Mouse (Mus musculus) lung, postnatal 0 days (tissue): Measurements from ENCODE around the gene BC048562. TPM values are rescaled to one million over a fixed set of nuclear protein-coding genes. Genes with fewer than 3 reads are reported as not detected.

Source experiments
- ATAC-seq: fragments of 200-750 bp; cut with Nextera tagmentation; 2 replicates; pipeline ENCODE4 v1.8.0; 2017; ENCODE audit warnings: moderate library complexity
- DNase-seq: peaks from one replicate; pipeline ENCODE4 v3.0.0-alpha.2; 2016; ENCODE audit warnings: low spot score
- H3K27ac ChIP-seq: fragments of 300-500 bp; sonication (generic); 2 replicates; pipeline ENCODE4 v1.5.1; 2014; ENCODE audit warnings: antibody characterized with exemption, mild to moderate bottlenecking, low read length, mixed read lengths
- H3K27me3 ChIP-seq: fragments of 300-500 bp; sonication (generic); replicated peaks from 2 replicates; pipeline ENCODE4 v1.6.1; 2014; ENCODE audit warnings: low read length, mixed read lengths; ENCODE audit not compliant: insufficient read depth
- H3K36me3 ChIP-seq: fragments of 300-500 bp; sonication (generic); 2 replicates; pipeline ENCODE4 v1.6.1; 2014; ENCODE audit warnings: low read length, mixed read lengths; ENCODE audit not compliant: insufficient read depth
- H3K4me1 ChIP-seq: fragments of 300-500 bp; sonication (generic); 2 replicates; pipeline ENCODE4 v1.6.1; 2014; ENCODE audit warnings: antibody characterized with exemption, low read depth, low read length, mixed read lengths; ENCODE audit not compliant: insufficient read depth
- H3K4me2 ChIP-seq: fragments of 300-500 bp; sonication (generic); replicated peaks from 2 replicates; pipeline ENCODE4 v1.6.1; 2014; ENCODE audit warnings: low read depth, mild to moderate bottlenecking, low read length, moderate library complexity, mixed read lengths
- H3K4me3 ChIP-seq: fragments of 300-500 bp; sonication (generic); 2 replicates; pipeline ENCODE4 v1.5.1; 2014; ENCODE audit warnings: low read depth, low read length
- H3K9ac ChIP-seq: fragments of 300-500 bp; sonication (generic); replicated peaks from 2 replicates; pipeline ENCODE4 v1.6.1; 2014; ENCODE audit warnings: low read depth, mild to moderate bottlenecking
- H3K9me3 ChIP-seq: fragments of 300-500 bp; sonication (generic); 2 replicates; pipeline ENCODE4 v1.6.1; 2016; ENCODE audit warnings: low read length, mixed read lengths
- CTCF ChIP-seq: IDR thresholded peaks from 2 replicates; pipeline ENCODE4 v1.5.1; 2016; ENCODE audit warnings: antibody characterized with exemption, mild to moderate bottlenecking
- EP300 ChIP-seq: IDR thresholded peaks from 2 replicates; pipeline ENCODE4 v1.6.1; 2016; ENCODE audit warnings: antibody characterized with exemption, mild to moderate bottlenecking, control low read depth
- WGBS: fragments of 180-500 bp; shearing (Covaris S2); extraction: QIAGEN DNeasy Blood & Tissue Kit; methylation state at CpG from one replicate; pipeline ENCODE4 v1.1.7; 2014; 5-methylcytosine and 5-hydroxymethylcytosine counted together
- polyA plus RNA-seq: library from polyadenylated mRNA; unstranded; fragments of >200 nt; fragmentation: Nextera tagmentation; extraction: Ambion mirVana; gene quantifications from 2 replicates; pipeline ENCODE4 v1.2.1, GENCODE M21; 2015

BC048562 gene
- polyA plus RNA-seq, 1 experiment from 2014 or later: not detected

- Histone ChIP-seq H3K4me2 (peak overlapping the region; percentile 79), H3K9ac (peak overlapping the region; percentile 78), H3K27ac (peak overlapping the region; percentile 91), H3K27me3 (no peaks in the 10 kb centered on the region), H3K9me3 (no peaks in the 10 kb centered on the region), H3K4me1 (peaks cover 11% of the 10 kb centered on the region; the same call in 1 of the 2 replicates), H3K36me3 (peaks cover 63% of the 10 kb centered on the region), H3K4me3 (peak overlapping the region; percentile 66)
- 4% methylated on average over 12 of the region's 12 CpGs for WGBS
- no peak for TF ChIP-seq CTCF
- no peak for TF ChIP-seq EP300
- ATAC-seq: no peak
- DNase-seq: no peak
Observed at GRCm38 (mm10) chr9:108491286-108491580, 55.0 kb downstream of the BC048562 start.

GRCm38 (mm10) chr9:108492043-108492750 is 55.9 kb downstream of the BC048562 start:
- H3K4me2 ChIP-seq: peak overlapping the region; percentile 79
- DNase-seq (peak; percentile 49), ATAC-seq (no peak)
- H3K9me3 ChIP-seq: no peaks in the 10 kb centered on the region
- H3K4me1 ChIP-seq: peaks cover 11% of the 10 kb centered on the region; the same call in 1 of the 2 replicates
- H3K9ac ChIP-seq: peak overlapping the region; percentile 78; the same call in 1 of the 2 replicates
- H3K27ac ChIP-seq: peak overlapping the region; percentile 26; the same call in 1 of the 2 replicates
- 73% methylated on average over 16 of the region's 16 CpGs for WGBS
- TF ChIP-seq CTCF (no peak), EP300 (no peak)
- H3K36me3 ChIP-seq: peaks cover 63% of the 10 kb centered on the region
- H3K4me3 ChIP-seq: no peak overlapping the region
- no peaks in the 10 kb centered on the region for H3K27me3 ChIP-seq

- no peaks in the 10 kb centered on the region for H3K27me3 ChIP-seq
- TF ChIP-seq CTCF (no peak), EP300 (no peak)
- 94% methylated on average over 8 of the region's 8 CpGs for WGBS
- peaks cover 63% of the 10 kb centered on the region for H3K36me3 ChIP-seq
- DNase-seq: no peak
- no peaks in the 10 kb centered on the region for H3K9me3 ChIP-seq
- H3K4me3 ChIP-seq: no peak overlapping the region
- H3K4me1 ChIP-seq: peaks cover 11% of the 10 kb centered on the region; the same call in 1 of the 2 replicates
- H3K27ac ChIP-seq: no peak overlapping the region
- H3K4me2 ChIP-seq: no peak overlapping the region
- ATAC-seq: no peak
- H3K9ac ChIP-seq: no peak overlapping the region
Observed at GRCm38 (mm10) chr9:108493246-108493645, 57.0 kb downstream of the BC048562 start.

DNA sequence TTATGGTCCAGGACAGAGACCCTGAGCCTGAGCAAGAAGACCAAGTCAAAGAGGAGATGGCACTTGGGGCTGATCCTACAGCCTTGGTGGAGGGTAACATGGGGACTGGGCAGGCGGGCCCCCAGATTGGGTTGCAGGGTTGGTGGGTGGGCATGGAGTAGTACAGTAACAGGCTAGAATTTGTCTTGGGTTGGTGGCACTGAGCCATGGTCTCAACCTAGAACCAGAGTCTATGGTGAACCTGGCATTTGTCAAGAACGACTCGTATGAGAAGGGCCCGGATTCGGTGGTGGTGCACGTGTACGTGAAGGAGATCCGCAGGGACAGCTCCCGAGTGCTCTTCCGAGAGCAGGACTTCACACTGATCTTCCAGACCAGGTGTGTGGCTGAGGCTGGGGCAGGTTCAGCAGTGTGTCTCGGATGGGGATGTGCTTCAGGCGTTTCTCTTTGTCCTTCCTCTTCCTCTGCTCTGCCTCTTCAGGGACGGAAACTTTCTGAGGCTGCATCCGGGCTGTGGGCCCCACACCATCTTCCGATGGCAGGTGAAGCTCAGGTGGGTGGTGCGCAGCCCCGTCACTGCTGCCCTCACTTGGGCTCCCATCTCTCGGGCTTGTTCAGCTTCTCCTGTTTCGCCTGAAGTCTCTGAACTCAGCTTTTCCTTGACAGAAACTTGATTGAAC is 58.0 kb downstream of the BC048562 start:
- TF ChIP-seq EP300 (no peak), CTCF (no peak)
- Histone ChIP-seq H3K9ac (no peak overlapping the region), H3K4me3 (no peak overlapping the region), H3K36me3 (peaks cover 63% of the 10 kb centered on the region), H3K4me1 (peaks cover 11% of the 10 kb centered on the region; the same call in 1 of the 2 replicates), H3K27ac (no peak overlapping the region), H3K4me2 (no peak overlapping the region), H3K27me3 (no peaks in the 10 kb centered on the region), H3K9me3 (no peaks in the 10 kb centered on the region)
- DNase-seq: no peak
- WGBS: 91% methylated on average over 19 of the region's 19 CpGs
- ATAC-seq: no peak

- Histone ChIP-seq H3K9me3 (no peaks in the 10 kb centered on the region), H3K36me3 (peaks cover 65% of the 10 kb centered on the region), H3K4me3 (no peak overlapping the region), H3K9ac (no peak overlapping the region), H3K4me2 (no peak overlapping the region), H3K27me3 (no peaks in the 10 kb centered on the region), H3K27ac (no peak overlapping the region), H3K4me1 (peaks cover 11% of the 10 kb centered on the region; the same call in 1 of the 2 replicates)
- DNase-seq (no peak), ATAC-seq (no peak)
- 83% methylated on average over 10 of the region's 10 CpGs for WGBS
- TF ChIP-seq EP300 (no peak), CTCF (no peak)
Observed at GRCm38 (mm10) chr9:108494905-108495304, 58.6 kb downstream of the BC048562 start.

Other genes with a start within 250 kb of the BC048562 start
- gene Bsn, start 246.1 kb upstream of the BC048562 start, polyA plus RNA-seq: 0.06 and 0.12 TPM in 2 replicates
- gene Dag1, start 172.5 kb upstream of the BC048562 start, polyA plus RNA-seq: 130 and 138 TPM in 2 replicates
- 15.8 and 18.3 TPM in 2 replicates for gene Nicn1, start 146.1 kb upstream of the BC048562 start, polyA plus RNA-seq
- 9.2 and 9.8 TPM in 2 replicates for gene Amt, start 139.6 kb upstream of the BC048562 start, polyA plus RNA-seq
- gene Rhoa, start 130.4 kb upstream of the BC048562 start, polyA plus RNA-seq: 582 and 634 TPM in 2 replicates
- 92.9 and 93.1 TPM in 2 replicates for gene Tcta, start 130.3 kb upstream of the BC048562 start, polyA plus RNA-seq
- 1,509 and 1,541 TPM in 2 replicates for gene Gpx1, start 97.6 kb upstream of the BC048562 start, polyA plus RNA-seq
- gene Usp4, start 88.6 kb upstream of the BC048562 start, polyA plus RNA-seq: 61.4 and 66.4 TPM in 2 replicates
- 0.35 and 0.49 TPM in 2 replicates for gene 1700102P08Rik, start 43.7 kb upstream of the BC048562 start, polyA plus RNA-seq
- 0.31 and 0.56 TPM in 2 replicates for gene Ccdc36, start 8.0 kb upstream of the BC048562 start, polyA plus RNA-seq
- gene Ccdc71, start 24.0 kb downstream of the BC048562 start, polyA plus RNA-seq: 42.1 and 44.3 TPM in 2 replicates
- 60.5 and 77.6 TPM in 2 replicates for gene Klhdc8b, start 25.1 kb downstream of the BC048562 start, polyA plus RNA-seq
- gene Lamb2, start 43.3 kb downstream of the BC048562 start, polyA plus RNA-seq: 54.8 and 55.2 TPM in 2 replicates
- 37.1 and 39.4 TPM in 2 replicates for gene Usp19, start 54.1 kb downstream of the BC048562 start, polyA plus RNA-seq
- gene Qars, start 71.2 kb downstream of the BC048562 start, polyA plus RNA-seq: 62.0 and 65.7 TPM in 2 replicates
- 58.1 and 58.3 TPM in 2 replicates for gene Qrich1, start 80.3 kb downstream of the BC048562 start, polyA plus RNA-seq
- 55.6 and 56.2 TPM in 2 replicates for gene Impdh2, start 123.8 kb downstream of the BC048562 start, polyA plus RNA-seq
- gene Ndufaf3, start 131.0 kb downstream of the BC048562 start, polyA plus RNA-seq: 65.7 and 66.3 TPM in 2 replicates
- gene Dalrd3, start 133.4 kb downstream of the BC048562 start, polyA plus RNA-seq: 74.0 and 78.4 TPM in 2 replicates
- 36.6 and 39.5 TPM in 2 replicates for gene Wdr6, start 142.3 kb downstream of the BC048562 start, polyA plus RNA-seq
- 3.2 and 4.1 TPM in 2 replicates for gene P4htm, start 161.2 kb downstream of the BC048562 start, polyA plus RNA-seq
- gene Arih2, start 212.9 kb downstream of the BC048562 start, polyA plus RNA-seq: 31.1 and 33.2 TPM in 2 replicates
- gene Slc25a20, start 225.6 kb downstream of the BC048562 start, polyA plus RNA-seq: 58.7 and 60.2 TPM in 2 replicates